ENCODE assay signal across 25 mouse cellular contexts in genomic region chr17:48790526-48790925, GRCm38 (mm10).
A peak's percentile ranks its signal among the peaks of the same experiment; 100 is the strongest.
DNase-seq lines count a peak whose midpoint lies in the region; ATAC-seq and TF ChIP-seq lines count a peak whose summit lies in the region.
"Had no signal": no experiment of that assay in that cellular context is flagged by ENCODE, and none has a peak within 500 bp of the region (broad histone marks: within the 10 kb centered on the region; RNA-seq: fewer than 3 reads in every experiment).

No protein-coding gene starts in this region.

- TF ChIP-seq POLR2A in brain, embryonic 14.5 days (IDR thresholded peaks at IDR 0.05; ENCODE audit: borderline replicate concordance, extremely low read depth, insufficient read depth, insufficient read length, poor library complexity, severe bottlenecking), result no peak

- no peak for DNase-seq in hindbrain, embryonic 11.5 days (ENCODE audit: low spot score)
- DNase-seq in brain, embryonic 14.5 days (ENCODE audit: low read depth), result peak; percentile 31
- DNase-seq in urinary bladder, postnatal 14 days (ENCODE audit: low spot score), result no peak
- DNase-seq: adrenal gland, postnatal 10 days; adrenal gland, postnatal 36 days; B cell, adult 2 months; cerebellum, adult 11 months; cerebellum, adult 2 months; cerebellum, adult 9-11 months; cerebellum, postnatal 25 days; gastrocnemius, postnatal 25 days; heart, adult 2 months; kidney, adult 18-20 months had no signal

- H3K36me3 ChIP-seq in hindbrain, embryonic 13.5 days, result no peaks in the 10 kb centered on the region
- no peaks in the 10 kb centered on the region for H3K36me3 ChIP-seq in hindbrain, embryonic 11.5 days (ENCODE audit: control insufficient read depth, insufficient read depth, low read length)
- H3K36me3 ChIP-seq in hindbrain, embryonic 15.5 days, result no peaks in the 10 kb centered on the region
- H3K36me3 ChIP-seq in heart, embryonic 11.5 days (ENCODE audit: control insufficient read depth, insufficient read depth, low read length), result no peaks in the 10 kb centered on the region
- H3K36me3 ChIP-seq: embryonic facial prominence, embryonic 12.5 days; embryonic facial prominence, embryonic 15.5 days; G1E; heart, embryonic 10.5 days had no signal

- TF ChIP-seq CTCF in brain, embryonic 14.5 days (IDR thresholded peaks at IDR 0.05; ENCODE audit: borderline replicate concordance, extremely low read depth, insufficient read depth, insufficient read length), result no peak

- no peak overlapping the region for H3K27ac ChIP-seq in hindbrain, embryonic 13.5 days
- H3K27ac ChIP-seq in hindbrain, embryonic 11.5 days (ENCODE audit: low read depth, low read length), result no peak overlapping the region
- H3K27ac ChIP-seq in hindbrain, embryonic 15.5 days (replicated peaks), result 0 out of 2 replicates have a peak overlapping the region, but pooled peaks have one; percentile 50
- H3K27ac ChIP-seq in heart, embryonic 11.5 days (ENCODE audit: low read depth, low read length), result no peak overlapping the region
- H3K27ac ChIP-seq: embryonic facial prominence, embryonic 12.5 days; embryonic facial prominence, embryonic 15.5 days; heart, adult 2 months; heart, embryonic 10.5 days had no signal

- ATAC-seq in hindbrain, embryonic 13.5 days (ENCODE audit: low FRiP score), result peak; percentile 23; the same call in 1 of the 2 replicates
- ATAC-seq in hindbrain, embryonic 11.5 days (ENCODE audit: low FRiP score), result no peak
- peak; percentile 52 for ATAC-seq in hindbrain, embryonic 15.5 days (ENCODE audit: low FRiP score, low read depth)
- ATAC-seq in heart, embryonic 11.5 days (replicated peaks; ENCODE audit: insufficient number of reproducible peaks, low FRiP score, low TSS enrichment), result no peak
- ATAC-seq: forebrain, embryonic 14.5 days; inflammation-experienced regulatory T-cells, adult 6 months; intestine, embryonic 16.5 days; Patski had no signal

- 45% methylated on average over 6 of the region's 6 CpGs for WGBS in hindbrain, embryonic 13.5 days
- 63% methylated on average over 6 of the region's 6 CpGs for WGBS in hindbrain, embryonic 11.5 days
- WGBS in hindbrain, embryonic 15.5 days, result 50% methylated on average over 6 of the region's 6 CpGs
- WGBS in heart, embryonic 11.5 days (ENCODE audit: insufficient replicate concordance), result 84% methylated on average over 6 of the region's 6 CpGs

- peaks cover 11% of the 10 kb centered on the region for H3K4me1 ChIP-seq in hindbrain, embryonic 13.5 days (replicated peaks)
- H3K4me1 ChIP-seq in hindbrain, embryonic 11.5 days (replicated peaks; ENCODE audit: control insufficient read depth, insufficient read depth, low read length), result no peaks in the 10 kb centered on the region
- 0 out of 2 replicates have a peak, but pooled peaks cover 7% of the 10 kb centered on the region for H3K4me1 ChIP-seq in hindbrain, embryonic 15.5 days (replicated peaks)
- H3K4me1 ChIP-seq in heart, embryonic 11.5 days (ENCODE audit: control insufficient read depth, insufficient read depth, low read length), result no peaks in the 10 kb centered on the region
- H3K4me1 ChIP-seq: embryonic facial prominence, embryonic 15.5 days had no signal

- no peak overlapping the region for H3K4me2 ChIP-seq in hindbrain, embryonic 13.5 days
- no peak overlapping the region for H3K4me2 ChIP-seq in hindbrain, embryonic 11.5 days (replicated peaks; ENCODE audit: low read depth, low read length)
- no peak overlapping the region for H3K4me2 ChIP-seq in hindbrain, embryonic 15.5 days
- no peak overlapping the region for H3K4me2 ChIP-seq in heart, embryonic 11.5 days
- H3K4me2 ChIP-seq: embryonic facial prominence, embryonic 12.5 days; embryonic facial prominence, embryonic 15.5 days had no signal

- H3K9me3 ChIP-seq in hindbrain, embryonic 13.5 days, result no peaks in the 10 kb centered on the region
- H3K9me3 ChIP-seq in hindbrain, embryonic 11.5 days (ENCODE audit: control insufficient read depth, low read length), result no peaks in the 10 kb centered on the region
- no peaks in the 10 kb centered on the region for H3K9me3 ChIP-seq in hindbrain, embryonic 15.5 days
- no peaks in the 10 kb centered on the region for H3K9me3 ChIP-seq in heart, embryonic 11.5 days (replicated peaks; ENCODE audit: control insufficient read depth, low read length)
- H3K9me3 ChIP-seq: embryonic facial prominence, embryonic 12.5 days; embryonic facial prominence, embryonic 15.5 days; heart, embryonic 10.5 days had no signal

- 0 out of 2 replicates have a peak, but pooled peaks cover 3% of the 10 kb centered on the region for H3K27me3 ChIP-seq in hindbrain, embryonic 13.5 days
- H3K27me3 ChIP-seq in hindbrain, embryonic 11.5 days (ENCODE audit: control insufficient read depth, insufficient read depth, low read length), result no peaks in the 10 kb centered on the region
- no peaks in the 10 kb centered on the region for H3K27me3 ChIP-seq in hindbrain, embryonic 15.5 days
- H3K27me3 ChIP-seq in heart, embryonic 11.5 days (ENCODE audit: control insufficient read depth, insufficient read depth, low read length), result no peaks in the 10 kb centered on the region
- H3K27me3 ChIP-seq: CH12.LX; embryonic facial prominence, embryonic 12.5 days; embryonic facial prominence, embryonic 15.5 days; Patski had no signal

- no peak overlapping the region for H3K9ac ChIP-seq in hindbrain, embryonic 13.5 days
- H3K9ac ChIP-seq in hindbrain, embryonic 11.5 days (ENCODE audit: low read depth, low read length), result no peak overlapping the region
- H3K9ac ChIP-seq in hindbrain, embryonic 15.5 days, result no peak overlapping the region
- H3K9ac ChIP-seq in heart, embryonic 11.5 days (ENCODE audit: low read depth, low read length), result no peak overlapping the region
- H3K9ac ChIP-seq: embryonic facial prominence, embryonic 12.5 days; embryonic facial prominence, embryonic 15.5 days had no signal

- no peak overlapping the region for H3K4me3 ChIP-seq in hindbrain, embryonic 13.5 days
- H3K4me3 ChIP-seq in hindbrain, embryonic 11.5 days (ENCODE audit: low read depth, low read length), result no peak overlapping the region
- no peak overlapping the region for H3K4me3 ChIP-seq in hindbrain, embryonic 15.5 days
- H3K4me3 ChIP-seq in heart, embryonic 11.5 days (ENCODE audit: low read depth, low read length), result no peak overlapping the region
- H3K4me3 ChIP-seq: embryonic facial prominence, embryonic 12.5 days; embryonic facial prominence, embryonic 15.5 days; heart, adult 2 months; heart, embryonic 10.5 days had no signal

Comparison
In these comparisons a context has a peak if more than half of its experiments do, and no peak if none do; other contexts are left out.
1. ATAC-seq: peak in hindbrain, embryonic 13.5 days (single experiment) and hindbrain, embryonic 15.5 days (single experiment); none in hindbrain, embryonic 11.5 days (single experiment) and heart, embryonic 11.5 days (single experiment).